In genomic region chrX:77812031-77812430, GRCm38 (mm10) we compare ENCODE assay signal across 13 mouse cellular contexts. TPM values are rescaled to one million over a fixed set of nuclear protein-coding genes. Genes with fewer than 3 reads are reported as not detected.
DNase-seq lines count a peak whose midpoint lies in the region; ATAC-seq and TF ChIP-seq lines count a peak whose summit lies in the region.
"Had no signal": no experiment of that assay in that cellular context is flagged by ENCODE, and none has a peak within 500 bp of the region (broad histone marks: within the 10 kb centered on the region; RNA-seq: fewer than 3 reads in every experiment).

No protein-coding gene starts in this region.

- H3K79me2 ChIP-seq in heart, adult 2 months (replicated peaks; ENCODE audit: control insufficient read depth, insufficient read depth, low read length), result no peaks in the 10 kb centered on the region

- no peak overlapping the region for H3K4me3 ChIP-seq in heart, adult 2 months
- no peak overlapping the region for H3K4me3 ChIP-seq in lung, postnatal 0 days (ENCODE audit: low read depth, low read length)
- H3K4me3 ChIP-seq: hindbrain, embryonic 10.5 days had no signal

- no peak overlapping the region for H3K27ac ChIP-seq in heart, adult 2 months
- no peak overlapping the region for H3K27ac ChIP-seq in lung, postnatal 0 days (ENCODE audit: low read length)
- H3K27ac ChIP-seq: hindbrain, embryonic 10.5 days; macrophage had no signal

- no peak overlapping the region for H3K4me2 ChIP-seq in lung, postnatal 0 days (replicated peaks; ENCODE audit: low read depth, low read length)

- 52% methylated on average over 6 of the region's 6 CpGs for WGBS in heart, adult 2 months
- WGBS in lung, postnatal 0 days, result 51% methylated on average over 6 of the region's 6 CpGs

- ATAC-seq in lung, postnatal 0 days, result no peak
- ATAC-seq in megakaryocyte-erythroid progenitor cell, adult 5-6 weeks (replicated peaks; ENCODE audit: low FRiP score, low TSS enrichment, poor library complexity, severe bottlenecking), result 0 out of 2 replicates have a peak, but pooled peaks have one; percentile 24

- no peak for TF ChIP-seq EP300 in heart, adult 2 months (IDR thresholded peaks at IDR 0.05; ENCODE audit: insufficient read depth, low read depth, low read length)
- TF ChIP-seq EP300 in lung, postnatal 0 days (IDR thresholded peaks at IDR 0.05), result no peak

- no peaks in the 10 kb centered on the region for H3K36me3 ChIP-seq in heart, adult 2 months (ENCODE audit: control insufficient read depth, insufficient read depth, low read length)
- H3K36me3 ChIP-seq in lung, postnatal 0 days (ENCODE audit: insufficient read depth, low read length), result no peaks in the 10 kb centered on the region
- H3K36me3 ChIP-seq: hindbrain, embryonic 10.5 days had no signal

- no peaks in the 10 kb centered on the region for H3K4me1 ChIP-seq in heart, adult 2 months (ENCODE audit: control insufficient read depth, insufficient read depth, low read length)
- H3K4me1 ChIP-seq in lung, postnatal 0 days (ENCODE audit: insufficient read depth, low read depth, low read length), result no peaks in the 10 kb centered on the region
- H3K4me1 ChIP-seq: hindbrain, embryonic 10.5 days had no signal

- DNase-seq in heart, adult 2 months, result no peak
- DNase-seq in heart, postnatal 4 days, result no peak
- no peak for DNase-seq in lung, postnatal 0 days (ENCODE audit: low spot score)
- no peak for DNase-seq in lung, postnatal 14 days
- peak; percentile 33 for DNase-seq in brain, embryonic 14.5 days (ENCODE audit: low read depth)
- no peak for DNase-seq in urinary bladder, postnatal 36 days (ENCODE audit: low spot score in 2 of 2)
- DNase-seq: thymus, adult 18-20 months had no signal

- H3K9ac ChIP-seq in heart, adult 2 months (ENCODE audit: low read depth, low read length), result no peak overlapping the region
- H3K9ac ChIP-seq in lung, postnatal 0 days (replicated peaks; ENCODE audit: low read depth), result no peak overlapping the region

- TF ChIP-seq POLR2A in heart, adult 2 months (IDR thresholded peaks at IDR 0.05; ENCODE audit: insufficient read depth, low read depth, low read length), result no peak
- TF ChIP-seq POLR2A in brain, embryonic 14.5 days (IDR thresholded peaks at IDR 0.05; ENCODE audit: borderline replicate concordance, extremely low read depth, insufficient read depth, insufficient read length, poor library complexity, severe bottlenecking), result no peak

- no peaks in the 10 kb centered on the region for H3K27me3 ChIP-seq in heart, adult 2 months (ENCODE audit: control insufficient read depth, insufficient read depth, low read length)
- H3K27me3 ChIP-seq in lung, postnatal 0 days (replicated peaks; ENCODE audit: insufficient read depth, low read length), result no peaks in the 10 kb centered on the region

- peak; percentile 39 for TF ChIP-seq CTCF in heart, adult 2 months (IDR thresholded peaks at IDR 0.05)
- peak; percentile 33 for TF ChIP-seq CTCF in lung, postnatal 0 days (IDR thresholded peaks at IDR 0.05)
- peak; percentile 25; the same call in 1 of the 2 replicates for TF ChIP-seq CTCF in brain, embryonic 14.5 days (IDR thresholded peaks at IDR 0.05; ENCODE audit: borderline replicate concordance, extremely low read depth, insufficient read depth, insufficient read length)

- intact Hi-C loops in heart, adult 2 months (cut with DNase I), result no loop called here

- H3K9me3 ChIP-seq in lung, postnatal 0 days (ENCODE audit: low read length), result no peaks in the 10 kb centered on the region
- H3K9me3 ChIP-seq: hindbrain, embryonic 10.5 days had no signal

RNA-seq across cellular contexts. Expression of gene Prkx, which starts 16.0 kb away (rescaled TPM):
- 10 to 100 TPM; 14.4 to 16.8 TPM for total RNA-seq in heart, adult 2 months (2021)
- polyA plus RNA-seq in heart, adult 2 months (2012; rRNA removed), result 6.9 and 10.7 TPM in 2 replicates
- total RNA-seq in heart, postnatal 4 days (2021), result 10 to 100 TPM; 21.0 to 24.8 TPM
- polyA plus RNA-seq in lung, postnatal 0 days (2015; fragmentation: Nextera tagmentation; extraction: Ambion mirVana), result 17.5 and 19.6 TPM in 2 replicates
- polyA plus RNA-seq in brain, embryonic 14.5 days (2012; rRNA removed), result 19.8 and 22.3 TPM in 2 replicates
- 6.4 and 9.7 TPM in 2 replicates for total RNA-seq in megakaryocyte-erythroid progenitor cell, adult 5-6 weeks (2014; fragmentation: Nextera tagmentation)
- total RNA-seq in megakaryocyte-erythroid progenitor cell, adult 5-6 weeks (2017), result 3.9 and 8.0 TPM in 2 replicates

RNA-seq across cellular contexts. Expression of gene Pbsn, which starts 41.4 kb away (rescaled TPM):
- not detected for total RNA-seq in heart, adult 2 months (2021)
- polyA plus RNA-seq in heart, adult 2 months (2012; rRNA removed), result not detected in 2 replicates
- total RNA-seq in heart, postnatal 4 days (2021), result not detected
- not detected in 2 replicates for polyA plus RNA-seq in lung, postnatal 0 days (2015; fragmentation: Nextera tagmentation; extraction: Ambion mirVana)
- not detected in 2 replicates for polyA plus RNA-seq in brain, embryonic 14.5 days (2012; rRNA removed)
- total RNA-seq in megakaryocyte-erythroid progenitor cell, adult 5-6 weeks (2014; fragmentation: Nextera tagmentation), result not detected in 2 replicates
- not detected in 2 replicates for total RNA-seq in megakaryocyte-erythroid progenitor cell, adult 5-6 weeks (2017)
- total RNA-seq: gastrocnemius, postnatal 4 days had no signal
- polyA plus RNA-seq: hindbrain, embryonic 10.5 days; kidney, embryonic 16.5 days; limb, embryonic 11.5 days; macrophage had no signal

RNA-seq across cellular contexts. Expression of gene Gm14744, which starts 52.5 kb away (rescaled TPM):
- not detected for total RNA-seq in heart, adult 2 months (2021)
- not detected in 2 replicates for polyA plus RNA-seq in heart, adult 2 months (2012; rRNA removed)
- not detected for total RNA-seq in heart, postnatal 4 days (2021)
- polyA plus RNA-seq in lung, postnatal 0 days (2015; fragmentation: Nextera tagmentation; extraction: Ambion mirVana), result not detected in 2 replicates
- polyA plus RNA-seq in brain, embryonic 14.5 days (2012; rRNA removed), result not detected in 2 replicates
- total RNA-seq in megakaryocyte-erythroid progenitor cell, adult 5-6 weeks (2014; fragmentation: Nextera tagmentation), result not detected in 2 replicates
- total RNA-seq in megakaryocyte-erythroid progenitor cell, adult 5-6 weeks (2017), result not detected in 2 replicates
- total RNA-seq: gastrocnemius, postnatal 4 days had no signal
- polyA plus RNA-seq: hindbrain, embryonic 10.5 days; kidney, embryonic 16.5 days; limb, embryonic 11.5 days; macrophage had no signal
